Mouse (Mus musculus) hindbrain, postnatal 0 days (tissue): ENCODE measurements at regions not wholly inside any gene's neighbourhood (a gene's known extent, or its start where the extent isn't known, plus 50 kb on each side); places are given as distances from the start of the nearest gene placed in this dataset.

ENCODE experiments used
- ATAC-seq: fragments of 200-750 bp; cut with Nextera tagmentation; 2 replicates; pipeline ENCODE4 v1.8.0; 2017; ENCODE audit warnings: mild to moderate bottlenecking, moderate TSS enrichment, moderate library complexity
- DNase-seq: peaks from one replicate; pipeline ENCODE4 v3.0.0-alpha.2; 2015; ENCODE audit warnings: low spot score
- H3K27ac ChIP-seq: fragments of 300-500 bp; sonication (generic); 2 replicates; pipeline ENCODE4 v1.5.1; 2014; ENCODE audit warnings: mild to moderate bottlenecking
- H3K27me3 ChIP-seq: fragments of 300-500 bp; sonication (generic); 2 replicates; pipeline ENCODE4 v1.6.1; 2014; ENCODE audit warnings: low read length, mixed read lengths; ENCODE audit not compliant: insufficient read depth
- H3K36me3 ChIP-seq: fragments of 300-500 bp; sonication (generic); 2 replicates; pipeline ENCODE4 v1.6.1; 2014; ENCODE audit warnings: low read length, mixed read lengths; ENCODE audit not compliant: insufficient read depth
- H3K4me1 ChIP-seq: fragments of 300-500 bp; sonication (generic); 2 replicates; pipeline ENCODE4 v1.6.1; 2014; ENCODE audit warnings: antibody characterized with exemption, low read length, mixed read lengths; ENCODE audit not compliant: insufficient read depth
- H3K4me2 ChIP-seq: fragments of 300-500 bp; sonication (generic); 2 replicates; pipeline ENCODE4 v1.6.1; 2014; ENCODE audit warnings: low read depth, mild to moderate bottlenecking, low read length, moderate library complexity, mixed read lengths
- H3K4me3 ChIP-seq: fragments of 300-500 bp; sonication (generic); 2 replicates; pipeline ENCODE4 v1.5.1; 2014; ENCODE audit warnings: low read length
- H3K9ac ChIP-seq: fragments of 300-500 bp; sonication (generic); replicated peaks from 2 replicates; pipeline ENCODE4 v1.6.1; 2014; ENCODE audit warnings: mild to moderate bottlenecking, low read length, moderate library complexity, mixed read lengths
- H3K9me3 ChIP-seq: fragments of 300-500 bp; sonication (generic); 2 replicates; pipeline ENCODE4 v1.6.1; 2016; ENCODE audit warnings: low read length, mixed read lengths
- CTCF ChIP-seq: IDR thresholded peaks from 2 replicates; pipeline ENCODE4 v1.5.1; 2016; ENCODE audit warnings: antibody characterized with exemption, control low read depth, low read depth
- WGBS: fragments of 180-500 bp; shearing (Covaris S2); extraction: QIAGEN DNeasy Blood & Tissue Kit; methylation state at CpG from one replicate; pipeline ENCODE4 v1.1.7; 2014; 5-methylcytosine and 5-hydroxymethylcytosine counted together

DNA sequence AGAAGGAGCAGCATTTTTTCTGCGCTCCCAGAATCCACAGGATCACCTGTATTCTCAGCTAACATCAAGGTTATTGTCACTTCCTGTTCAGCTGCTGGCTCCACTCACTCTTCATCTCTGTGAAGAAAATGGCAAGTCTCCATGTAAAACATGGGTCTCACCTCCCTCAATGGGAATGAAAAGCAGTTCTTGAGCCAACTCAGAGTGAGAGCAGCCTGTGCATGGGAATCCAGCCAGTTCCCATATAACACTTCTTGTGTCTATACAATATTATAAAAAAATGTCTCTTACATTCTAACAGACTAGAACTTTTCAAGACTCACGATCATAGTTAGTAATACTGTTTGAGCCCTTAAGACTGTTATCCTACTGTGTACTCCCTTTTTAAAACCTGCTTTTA lies 57.7 kb upstream of the Cntnap5b start:
- no peak overlapping the region for H3K9ac ChIP-seq
- no peak overlapping the region for H3K4me3 ChIP-seq
- DNase-seq (no peak), ATAC-seq (no peak)
- no peaks in the 10 kb centered on the region for H3K36me3 ChIP-seq
- no peak for TF ChIP-seq CTCF
- H3K4me2 ChIP-seq: no peak overlapping the region
- 84% methylated on average over 2 of the region's 2 CpGs for WGBS
- H3K9me3 ChIP-seq: no peaks in the 10 kb centered on the region
- H3K27me3 ChIP-seq: no peaks in the 10 kb centered on the region
- no peaks in the 10 kb centered on the region for H3K4me1 ChIP-seq
- no peak overlapping the region for H3K27ac ChIP-seq

DNA sequence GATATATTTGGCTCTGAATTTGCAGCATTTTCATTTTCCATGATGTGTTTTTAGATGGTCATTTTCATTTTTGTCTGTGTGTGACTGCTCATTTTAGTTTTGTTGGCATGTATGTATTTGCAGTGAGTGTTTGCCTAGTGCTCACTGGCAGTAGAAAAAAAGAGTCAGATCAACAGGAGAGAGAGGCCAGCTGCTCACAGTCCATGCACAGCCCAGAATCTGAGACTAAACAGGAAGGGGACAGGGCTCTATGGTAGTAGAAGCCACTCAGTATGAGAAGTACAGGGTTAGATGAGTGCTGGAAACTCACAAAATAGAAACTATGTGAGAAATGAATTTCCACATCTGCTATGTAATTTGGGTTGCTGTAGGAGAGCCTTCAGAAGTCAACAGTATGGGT lies 56.3 kb upstream of the Cntnap5b start:
- Histone ChIP-seq H3K4me1 (no peaks in the 10 kb centered on the region), H3K27me3 (no peaks in the 10 kb centered on the region), H3K9ac (no peak overlapping the region), H3K4me3 (no peak overlapping the region), H3K9me3 (no peaks in the 10 kb centered on the region), H3K27ac (no peak overlapping the region), H3K36me3 (no peaks in the 10 kb centered on the region), H3K4me2 (no peak overlapping the region)
- no peak for TF ChIP-seq CTCF
- ATAC-seq: no peak
- no peak for DNase-seq
